Mouse (Mus musculus) megakaryocyte, embryonic 14.5 days (primary cell): ENCODE measurements at regions not wholly inside any gene's neighbourhood (a gene's known extent, or its start where the extent isn't known, plus 50 kb on each side); places are given as distances from the start of the nearest gene placed in this dataset.
"Not testable (repeated sequence)": the region's sequence is repeated elsewhere in the genome, so short reads cannot be mapped to it uniquely, and the experiment has no call there.

ENCODE experiments used
- H3K27me3 ChIP-seq: replicated peaks from 2 replicates; pipeline ENCODE3; 2012; ENCODE audit warnings: inconsistent platforms
- H3K36me3 ChIP-seq: replicated peaks from 2 replicates; pipeline ENCODE3; 2012; ENCODE audit warnings: low read length, inconsistent platforms, mixed read lengths
- H3K4me1 ChIP-seq: 2 replicates; pipeline ENCODE4 v1.6.1; 2012; ENCODE audit warnings: inconsistent platforms
- H3K4me3 ChIP-seq: replicated peaks from 2 replicates; pipeline ENCODE3; 2012; ENCODE audit warnings: moderate library complexity, mild to moderate bottlenecking, inconsistent platforms
- H3K9me3 ChIP-seq: 2 replicates; pipeline ENCODE4 v1.6.1; 2012; ENCODE audit warnings: inconsistent platforms
- FLI1 ChIP-seq: IDR thresholded peaks from 2 replicates; pipeline ENCODE4 v1.6.1; 2012; ENCODE audit warnings: low read length, inconsistent platforms, mixed read lengths
- GATA1 ChIP-seq: IDR thresholded peaks from 3 replicates; pipeline ENCODE4 v1.6.1; 2012; ENCODE audit warnings: mixed read lengths, low read length, inconsistent platforms, borderline replicate concordance

- TF ChIP-seq FLI1 (no peak), GATA1 (no peak)
- Histone ChIP-seq H3K9me3 (no peaks in the 10 kb centered on the region), H3K36me3 (no peaks in the 10 kb centered on the region), H3K4me1 (peaks cover 12% of the 10 kb centered on the region), H3K4me3 (no peak overlapping the region), H3K27me3 (peaks cover 37% of the 10 kb centered on the region)
Measured at GRCm38 (mm10) chr6:50818891-50819541, 164.8 kb upstream of the Npvf start.

- no peaks in the 10 kb centered on the region for H3K9me3 ChIP-seq
- peaks cover 12% of the 10 kb centered on the region for H3K4me1 ChIP-seq
- no peak overlapping the region for H3K4me3 ChIP-seq
- no peaks in the 10 kb centered on the region for H3K36me3 ChIP-seq
- H3K27me3 ChIP-seq: peaks cover 43% of the 10 kb centered on the region
- TF ChIP-seq FLI1 (no peak), GATA1 (no peak)
Measured at GRCm38 (mm10) chr6:50821401-50822235, 167.4 kb upstream of the Npvf start.

- H3K4me3 ChIP-seq: no peak overlapping the region
- peaks cover 41% of the 10 kb centered on the region for H3K27me3 ChIP-seq
- TF ChIP-seq GATA1 (no peak), FLI1 (no peak)
- peaks cover 3% of the 10 kb centered on the region for H3K9me3 ChIP-seq
- no peaks in the 10 kb centered on the region for H3K36me3 ChIP-seq
- H3K4me1 ChIP-seq: peaks cover 12% of the 10 kb centered on the region
Measured at GRCm38 (mm10) chr6:50822236-50823151, 168.3 kb upstream of the Npvf start.

- Histone ChIP-seq H3K4me1 (peaks cover 12% of the 10 kb centered on the region), H3K27me3 (peaks cover 38% of the 10 kb centered on the region), H3K4me3 (peak overlapping the region; percentile 70), H3K9me3 (peaks cover 11% of the 10 kb centered on the region), H3K36me3 (no peaks in the 10 kb centered on the region)
- no peak for TF ChIP-seq FLI1
- TF ChIP-seq GATA1: no peak
Measured at GRCm38 (mm10) chr6:50823220-50823910, 169.1 kb upstream of the Npvf start.

- Histone ChIP-seq H3K36me3 (no peaks in the 10 kb centered on the region), H3K27me3 (peaks cover 32% of the 10 kb centered on the region), H3K9me3 (peaks cover 11% of the 10 kb centered on the region), H3K4me1 (peaks cover 12% of the 10 kb centered on the region), H3K4me3 (no peak overlapping the region)
- no peak for TF ChIP-seq FLI1
- no peak for TF ChIP-seq GATA1
Measured at GRCm38 (mm10) chr6:50824466-50824865, 170.2 kb upstream of the Npvf start.

- no peaks in the 10 kb centered on the region for H3K36me3 ChIP-seq
Measured at GRCm38 (mm10) chr6:50831725-50832124, 177.5 kb upstream of the Npvf start.

GRCm38 (mm10) chr6:50835997-50836625, 181.9 kb upstream of the Npvf start:
- H3K4me3 ChIP-seq: no peak overlapping the region
- H3K27me3 ChIP-seq: no peaks in the 10 kb centered on the region
- H3K4me1 ChIP-seq: no peaks in the 10 kb centered on the region
- H3K36me3 ChIP-seq: no peaks in the 10 kb centered on the region
- TF ChIP-seq GATA1 (no peak), FLI1 (no peak)
- H3K9me3 ChIP-seq: no peaks in the 10 kb centered on the region

More at GRCm38 (mm10) chr6:50831725-50832124, 177.5 kb upstream of the Npvf start:
- Histone ChIP-seq H3K4me1 (no peaks in the 10 kb centered on the region), H3K4me3 (no peak overlapping the region), H3K27me3 (no peaks in the 10 kb centered on the region), H3K9me3 (peaks cover 11% of the 10 kb centered on the region)
- TF ChIP-seq GATA1 (no peak), FLI1 (no peak)

- Histone ChIP-seq H3K27me3 (peaks cover 2% of the 10 kb centered on the region), H3K4me1 (no peaks in the 10 kb centered on the region), H3K4me3 (no peak overlapping the region), H3K9me3 (no peaks in the 10 kb centered on the region), H3K36me3 (no peaks in the 10 kb centered on the region)
- TF ChIP-seq FLI1 (no peak), GATA1 (no peak)
Measured at GRCm38 (mm10) chr6:50840826-50841225, 186.6 kb upstream of the Npvf start.

- H3K4me1 ChIP-seq, H3K36me3 ChIP-seq, H3K9me3 ChIP-seq, H3K4me3 ChIP-seq: not testable (repeated sequence)
- H3K27me3 ChIP-seq: peaks cover 10% of the 10 kb centered on the region
Measured at GRCm38 (mm10) chr6:50845246-50845645, 191.0 kb upstream of the Npvf start.
